Mouse (Mus musculus) layer of hippocampus, adult 2 months (tissue): ENCODE results near the gene Ramp2. TPM values are rescaled to one million over a fixed set of nuclear protein-coding genes. Genes with fewer than 3 reads are reported as not detected.

Experiments
- DNase-seq, 2 experiments: peaks; one replicate each; pipeline ENCODE4 v3.0.0; 2022; ENCODE audit warnings: low spot score in 2 of 2
- H3K27ac ChIP-seq: fragments of 200-600 bp; 2 replicates; pipeline ENCODE4 v1.8.1; 2022
- H3K4me3 ChIP-seq: fragments of 200-600 bp; 2 replicates; pipeline ENCODE4 v1.8.1; 2022; ENCODE audit warnings: mild to moderate bottlenecking
- CTCF ChIP-seq: fragments of 200-600 bp; conservative IDR thresholded peaks from 2 replicates; pipeline ENCODE4 v1.8.1; 2022; ENCODE audit warnings: antibody characterized with exemption, mild to moderate bottlenecking, moderate library complexity
- total RNA-seq, 2 experiments: library from RNA; stranded (reverse); gene quantifications; 2 replicates each; pipeline ENCODE4 v1.2.3; 2021

Gene Ramp2
- total RNA-seq, 2 experiments from 2014 or later: 62.2 to 68.0 TPM

DNA sequence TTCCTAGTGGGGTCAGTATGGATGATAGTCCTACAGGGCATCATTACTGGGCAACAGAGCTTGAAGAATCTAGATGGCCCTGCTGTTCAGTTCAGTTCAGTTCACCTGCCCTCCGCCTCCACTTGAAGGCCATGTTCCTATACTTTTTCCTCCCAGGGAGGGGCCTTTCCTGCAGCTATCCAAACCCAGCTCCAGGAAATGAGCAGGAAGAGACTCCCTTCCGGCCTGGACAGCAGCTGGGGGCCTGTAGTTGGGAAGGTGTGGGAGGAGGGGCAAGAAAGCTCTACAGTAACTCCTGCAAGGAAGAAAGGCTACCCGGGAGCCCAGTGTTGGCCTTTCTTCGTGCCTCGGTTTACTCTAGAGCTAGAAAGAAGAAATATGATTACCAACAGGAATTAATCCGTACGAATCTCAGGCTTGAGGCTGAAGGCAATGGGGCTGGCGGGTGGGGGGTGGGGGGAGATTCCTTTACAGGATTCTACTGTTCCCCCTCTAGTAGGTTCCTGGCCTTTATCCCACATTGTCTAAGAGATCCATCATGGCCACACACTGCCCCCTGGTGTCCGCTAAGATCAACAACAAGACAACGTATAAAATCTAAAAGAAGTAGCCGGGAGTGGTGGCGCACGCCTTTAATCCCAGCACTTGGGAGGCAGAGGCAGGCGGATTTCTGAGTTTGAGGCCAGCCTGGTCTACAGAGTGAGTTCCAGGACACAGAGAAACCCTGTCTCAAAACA lies 2.6 kb downstream of the Ramp2 start:
- TF ChIP-seq CTCF: peak; percentile 78
- Histone ChIP-seq H3K27ac (peak overlapping the region; percentile 92), H3K4me3 (no peak overlapping the region; the same call in 1 of the 2 replicates)
- peak; percentile 62 for DNase-seq

- DNase-seq: no peak
Measured at GRCm38 (mm10) chr11:101251031-101251430, 5.2 kb downstream of the Ramp2 start.

DNA sequence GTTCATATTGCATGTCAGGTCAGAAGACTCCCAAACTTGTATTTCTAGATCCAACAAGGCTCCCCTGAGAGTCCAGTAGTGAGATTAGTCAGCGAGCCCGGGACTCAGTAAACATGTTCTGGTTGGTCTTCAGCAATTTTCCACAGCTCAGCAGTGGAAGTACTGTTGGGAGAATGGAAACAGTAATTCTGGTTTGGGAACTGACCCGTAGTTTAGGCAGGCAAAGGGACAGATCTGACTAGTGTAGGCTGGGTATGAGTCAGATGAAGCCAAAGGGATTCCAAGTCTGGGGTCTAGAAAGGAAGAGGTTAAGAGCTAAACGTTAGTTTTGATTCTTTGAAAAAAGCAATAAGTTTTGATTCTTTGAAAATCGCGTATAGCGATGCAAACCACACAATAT lies 7.1 kb downstream of the Ramp2 start:
- no peak for DNase-seq
- H3K4me3 ChIP-seq: peak overlapping the region; percentile 81

More at GRCm38 (mm10) chr11:101251031-101251430, 5.2 kb downstream of the Ramp2 start:
- H3K27ac ChIP-seq: no peak overlapping the region
- no peak for TF ChIP-seq CTCF
- H3K4me3 ChIP-seq: no peak overlapping the region

DNA sequence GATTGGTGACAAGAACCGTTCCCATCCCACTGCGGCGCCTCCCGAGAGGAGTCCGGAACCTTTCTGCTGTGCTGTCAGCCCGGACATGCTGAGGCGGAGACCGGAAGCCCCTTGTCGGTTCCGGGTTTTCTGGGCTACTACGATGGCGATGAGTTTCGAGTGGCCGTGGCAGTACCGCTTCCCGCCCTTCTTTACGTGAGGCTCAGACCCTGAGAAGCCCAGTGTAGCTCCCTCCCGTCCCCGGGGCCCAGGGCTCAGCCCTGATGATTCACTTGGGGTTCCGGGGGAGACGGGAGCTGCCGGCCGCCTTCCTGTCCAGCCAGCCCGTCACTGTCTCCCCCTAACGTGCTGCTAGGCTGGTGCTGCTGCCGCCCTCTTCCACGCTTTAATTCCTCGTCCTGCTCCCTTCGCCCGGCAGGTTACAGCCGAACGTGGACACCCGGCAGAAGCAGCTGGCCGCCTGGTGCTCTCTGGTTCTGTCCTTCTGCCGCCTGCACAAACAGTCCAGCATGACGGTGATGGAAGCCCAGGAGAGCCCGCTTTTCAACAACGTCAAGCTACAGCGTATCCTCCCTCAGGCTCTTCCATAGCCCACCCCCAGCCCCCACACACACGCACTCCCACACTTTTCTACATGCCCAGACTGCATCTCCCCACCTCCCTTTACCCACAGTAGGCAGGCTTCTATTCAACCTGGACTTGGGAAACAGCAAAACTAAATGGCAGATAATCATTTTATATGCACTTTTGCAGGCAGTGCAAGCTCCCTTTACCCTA lies 8.0 kb downstream of the Ramp2 start, which contains the start of gene Vps25:
Vps25 (plus strand) TSS at position 95 of the 777 bp plus-strand sequence.
- Histone ChIP-seq H3K4me3 (peak within 1 kb of the TSS; percentile 81), H3K27ac (peak within 1 kb of the TSS; percentile 96)
- TF ChIP-seq CTCF: peak; percentile 42
- DNase-seq: peak; percentile 84 to 87

More for the DNA sequence above, 7.1 kb downstream of the Ramp2 start:
- H3K27ac ChIP-seq: peak overlapping the region; percentile 96
- TF ChIP-seq CTCF: no peak

- H3K27ac ChIP-seq: no peak overlapping the region
- no peak overlapping the region for H3K4me3 ChIP-seq
- no peak for DNase-seq
- TF ChIP-seq CTCF: no peak
Measured at GRCm38 (mm10) chr11:101255826-101256775, 10.3 kb downstream of the Ramp2 start.

DNA sequence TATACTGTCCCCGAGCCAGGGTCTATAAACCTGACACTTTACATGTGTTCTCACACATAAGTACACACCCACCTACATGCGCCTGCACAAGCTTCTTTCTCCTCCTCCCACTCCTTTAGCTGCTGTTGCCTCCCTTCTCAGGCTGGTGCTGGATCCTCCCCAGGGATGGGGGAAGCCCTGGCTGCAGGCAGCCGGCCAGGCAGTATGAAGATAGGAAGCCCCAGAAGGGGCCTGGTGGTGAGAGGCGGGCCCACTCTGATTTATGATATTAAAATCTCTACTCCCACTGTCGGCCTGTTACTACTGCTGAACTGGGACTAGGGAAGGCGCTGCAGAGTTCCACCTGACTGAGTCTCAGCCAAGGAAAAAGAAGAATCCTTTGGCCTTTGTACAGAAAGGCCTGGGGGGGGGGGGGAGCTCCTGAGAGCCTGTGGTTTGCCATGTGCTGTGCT lies 13.5 kb downstream of the Ramp2 start:
- Histone ChIP-seq H3K4me3 (no peak overlapping the region), H3K27ac (peak overlapping the region; percentile 81)
- peak; percentile 6; the same call in 1 of the 2 replicates for TF ChIP-seq CTCF
- DNase-seq: peak; percentile 71 to 83

GRCm38 (mm10) chr11:101259948-101260825 lies 14.4 kb downstream of the Ramp2 start, which contains the start of gene Wnk4:
Gene Wnk4, plus strand, starts transcription at chr11:101260567.
- peak within 1 kb of the TSS; percentile 81 for H3K27ac ChIP-seq
- TF ChIP-seq CTCF: no peak
- H3K4me3 ChIP-seq: peak within 1 kb of the TSS; percentile 55
- peak in 1 of 2 experiments; percentile 29 for DNase-seq

DNA sequence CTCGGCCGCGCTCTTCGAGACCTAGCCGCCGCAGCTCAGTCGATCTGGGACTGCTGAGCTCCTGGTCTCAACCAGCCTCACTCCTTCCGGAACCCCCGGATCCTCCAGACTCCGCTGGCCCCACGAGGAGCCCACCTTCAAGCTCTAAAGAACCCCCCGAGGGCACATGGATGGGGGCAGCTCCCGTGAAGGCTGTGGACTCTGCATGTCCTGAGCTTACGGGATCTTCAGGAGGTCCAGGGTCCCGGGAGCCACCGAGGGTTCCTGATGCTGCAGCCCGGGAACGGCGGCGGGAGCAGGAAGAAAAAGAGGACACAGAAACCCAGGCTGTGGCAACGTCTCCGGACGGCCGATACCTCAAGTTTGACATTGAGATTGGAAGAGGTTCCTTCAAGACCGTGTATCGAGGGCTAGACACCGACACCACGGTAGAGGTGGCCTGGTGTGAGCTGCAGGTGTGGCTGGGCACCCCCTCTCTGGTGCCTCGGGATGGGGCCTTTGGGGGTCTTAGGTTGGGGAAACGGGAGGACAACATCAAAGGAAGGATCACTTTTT lies 15.1 kb downstream of the Ramp2 start:
- DNase-seq: no peak
- H3K4me3 ChIP-seq: peak overlapping the region; percentile 55

DNA sequence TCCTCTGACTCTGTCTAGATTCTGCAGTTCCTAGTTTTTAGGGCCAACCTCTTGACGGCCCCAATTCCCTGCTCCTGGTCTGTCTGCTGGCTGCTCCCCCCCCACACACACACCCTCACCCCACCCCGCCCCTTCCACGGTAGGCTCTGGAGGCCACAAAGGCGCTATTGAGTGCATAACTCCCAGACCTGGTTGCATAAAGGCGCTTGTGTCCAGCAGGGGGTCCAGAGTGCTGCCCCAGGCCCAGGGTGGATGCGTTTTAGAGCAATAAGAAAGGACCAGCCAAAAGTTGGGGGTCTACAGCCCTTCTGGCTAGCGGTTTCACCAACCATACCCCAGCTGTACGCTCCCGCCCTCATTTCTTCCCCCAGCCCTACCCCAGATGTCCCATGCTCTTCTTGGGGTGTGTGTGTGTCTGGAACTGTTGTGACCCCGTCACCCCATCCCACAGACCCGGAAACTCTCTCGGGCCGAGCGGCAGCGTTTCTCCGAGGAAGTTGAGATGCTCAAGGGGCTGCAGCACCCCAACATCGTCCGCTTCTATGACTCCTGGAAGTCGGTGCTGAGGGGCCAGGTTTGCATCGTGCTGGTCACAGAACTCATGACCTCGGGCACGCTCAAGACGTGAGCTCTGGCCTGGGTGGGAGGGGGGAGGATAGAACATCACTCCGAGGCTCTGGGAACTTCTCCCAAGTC lies 16.6 kb downstream of the Ramp2 start:
- Histone ChIP-seq H3K27ac (no peak overlapping the region), H3K4me3 (no peak overlapping the region)
- DNase-seq: no peak
- TF ChIP-seq CTCF: no peak

More for the DNA sequence above, 15.1 kb downstream of the Ramp2 start:
- peak overlapping the region; percentile 81 for H3K27ac ChIP-seq
- no peak for TF ChIP-seq CTCF

GRCm38 (mm10) chr11:101263138-101263988 lies 17.5 kb downstream of the Ramp2 start:
- Histone ChIP-seq H3K27ac (no peak overlapping the region), H3K4me3 (no peak overlapping the region)
- no peak for TF ChIP-seq CTCF
- no peak for DNase-seq
